Mouse (Mus musculus) megakaryocyte, adult 5-6 weeks (primary cell): ENCODE data around the gene Tcp1. TPM values are rescaled to one million over a fixed set of nuclear protein-coding genes. Genes with fewer than 3 reads are reported as not detected.
"Not testable (repeated sequence)": the region's sequence is repeated elsewhere in the genome, so short reads cannot be mapped to it uniquely, and the experiment has no call there.

Experiments used
- ATAC-seq: 2 replicates; pipeline ENCODE4 v1.8.0; 2016; ENCODE audit warnings: mild to moderate bottlenecking, inconsistent platforms; ENCODE audit not compliant: poor library complexity, severe bottlenecking
- total RNA-seq, 2 experiments: library from RNA; stranded (forward) in 1 of 2; stranded (reverse) in 1 of 2; fragments of 153-499, 151-499 nt in 1 of 2; fragments of 221-1000, 200-1000 nt in 1 of 2; gene quantifications; 2 replicates each; pipeline versions ENCODE4 v1.2.3 to v1.2.4; 2015 to 2017

Tcp1 gene
- total RNA-seq, 2 experiments from 2014 or later: 244 to 370 TPM

DNA sequence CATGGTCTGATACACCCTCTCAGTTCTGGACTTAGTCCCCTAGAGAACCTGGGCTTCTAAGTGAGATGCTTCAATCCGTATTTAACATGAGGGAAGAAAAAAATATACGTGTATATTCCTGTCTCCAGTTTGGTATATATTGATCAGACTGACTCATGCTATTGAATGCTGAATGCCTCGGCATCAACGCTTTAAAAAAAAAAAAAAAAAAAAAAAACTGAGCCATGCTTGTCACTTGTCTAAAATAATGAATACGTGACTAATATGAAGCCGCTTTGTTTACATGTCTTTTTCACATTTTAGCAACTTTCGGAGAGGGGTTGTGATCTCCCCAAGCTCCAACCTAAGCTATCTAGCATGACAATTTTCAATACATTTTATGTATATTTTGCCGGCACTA, 5.1 kb upstream of the Tcp1 start:
- no peak for ATAC-seq

GRCm38 (mm10) chr17:12915881-12916583, 531 bp downstream of the Tcp1 start, which contains the start of gene Mrpl18:
Gene Mrpl18 (minus strand): TSS chr17:12916345.
- peak; percentile 96 for ATAC-seq

GRCm38 (mm10) chr17:12916588-12917380, 1.3 kb downstream of the Tcp1 start:
- ATAC-seq: peak; percentile 25

DNA sequence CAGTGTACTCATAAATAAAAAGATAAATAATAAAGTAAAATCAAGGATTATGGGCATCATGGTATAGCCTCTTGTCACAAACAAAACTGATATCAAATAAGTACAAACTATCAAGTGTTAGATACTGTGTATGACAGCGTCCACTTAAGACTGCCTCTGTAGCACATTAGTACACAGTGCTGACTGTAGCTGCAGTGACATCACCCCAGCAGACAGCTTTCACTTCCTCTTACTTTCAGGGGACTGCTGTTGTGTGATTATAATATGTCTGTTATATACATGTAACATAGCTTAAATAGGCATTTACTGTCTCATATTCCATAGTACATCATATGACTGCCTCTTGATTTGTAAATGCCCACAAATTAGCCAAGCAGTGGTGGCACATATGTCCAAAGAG, 5.6 kb downstream of the Tcp1 start:
- peak; percentile 52 for ATAC-seq

GRCm38 (mm10) chr17:12925001-12925400, 9.5 kb downstream of the Tcp1 start:
- ATAC-seq: no peak

DNA sequence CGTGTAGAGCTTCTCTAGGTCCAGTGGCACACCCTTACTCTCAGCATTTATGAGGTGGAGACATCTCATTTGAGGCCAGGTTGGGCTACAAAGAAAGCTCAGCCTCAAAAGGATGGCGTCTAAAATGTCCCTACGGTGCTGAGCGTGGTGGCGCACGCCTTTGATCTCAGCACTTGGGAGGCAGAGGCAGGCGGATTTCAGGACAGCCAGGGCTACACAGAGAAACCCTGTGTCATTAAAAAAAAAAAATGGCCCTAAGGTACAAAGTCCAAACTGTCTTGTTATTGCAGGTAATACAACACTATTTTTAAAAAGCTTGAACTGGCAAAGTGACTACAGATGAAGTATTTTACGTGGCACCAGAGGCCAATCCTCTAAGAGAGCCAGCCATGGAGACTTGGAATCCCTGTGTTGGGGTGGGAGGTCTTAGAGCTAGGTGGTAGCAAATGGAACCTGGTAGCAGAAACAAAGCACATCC, 10.2 kb downstream of the Tcp1 start:
- no peak for ATAC-seq

DNA sequence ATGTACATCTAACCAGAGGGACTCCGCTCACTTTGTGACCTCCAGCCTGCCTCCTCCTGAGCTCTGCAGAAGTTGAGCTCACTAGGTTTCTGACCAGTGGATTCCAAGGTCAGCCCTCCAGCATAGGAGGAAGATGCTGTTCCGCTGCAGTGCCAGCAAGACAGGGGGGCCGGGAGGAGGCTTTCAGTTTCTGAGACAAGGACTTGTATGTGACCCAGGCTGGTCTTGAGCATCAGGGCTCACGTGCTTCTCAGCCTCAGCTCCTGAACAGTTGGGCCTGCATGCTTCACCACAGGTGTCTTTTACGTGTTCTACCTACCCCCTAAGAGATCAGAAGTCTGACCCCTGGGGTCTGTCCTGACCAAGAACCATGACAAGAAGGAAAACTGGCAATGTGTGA, 16.1 kb downstream of the Tcp1 start:
- ATAC-seq: not testable (repeated sequence)

- ATAC-seq: no peak
Measured at GRCm38 (mm10) chr17:12935719-12936118, 20.2 kb downstream of the Tcp1 start.

- no peak for ATAC-seq
Measured at GRCm38 (mm10) chr17:12937412-12937970, 22.0 kb downstream of the Tcp1 start.

GRCm38 (mm10) chr17:12938077-12938476, 22.6 kb downstream of the Tcp1 start:
- ATAC-seq: no peak

GRCm38 (mm10) chr17:12939377-12940148, 24.1 kb downstream of the Tcp1 start:
- peak; percentile 36 for ATAC-seq

DNA sequence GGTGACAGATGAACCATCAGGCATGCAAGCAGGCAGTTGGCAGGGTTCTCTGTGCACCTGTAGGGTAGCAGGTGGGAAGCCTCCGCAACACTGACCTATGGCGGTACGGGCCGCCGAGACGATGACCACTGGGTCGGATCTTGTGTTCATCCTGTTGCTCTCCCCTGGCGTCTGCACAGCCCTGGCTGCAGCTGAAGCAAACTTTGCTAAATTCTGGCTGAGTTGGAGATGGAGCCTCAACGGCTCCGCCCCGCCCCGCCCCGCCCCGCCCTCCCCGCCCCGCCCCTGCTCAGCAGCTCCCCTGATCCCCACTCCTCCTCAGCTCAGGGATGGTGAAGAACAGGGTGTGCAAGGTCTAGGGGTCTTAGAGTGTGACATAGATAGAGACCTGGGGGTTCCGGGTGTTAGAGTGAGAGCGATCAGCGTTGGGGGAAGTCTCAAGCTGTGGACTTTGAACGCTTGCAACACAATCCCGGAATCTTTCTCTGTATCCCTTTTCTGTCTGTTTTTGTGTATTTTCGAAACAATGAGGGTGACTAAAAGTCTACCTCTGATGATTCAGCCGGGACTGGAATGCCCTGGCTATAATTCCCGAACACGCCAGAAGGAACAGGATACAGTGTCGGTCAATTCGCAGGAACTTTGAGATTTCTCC, 24.8 kb downstream of the Tcp1 start, which contains the start of gene Acat3:
Gene Acat3 (minus strand): TSS at position 450 of the 655 bp plus-strand sequence.
- ATAC-seq: peak; percentile 55

- ATAC-seq: no peak
Measured at GRCm38 (mm10) chr17:12941543-12942260, 26.2 kb downstream of the Tcp1 start.

- no peak for ATAC-seq
Measured at GRCm38 (mm10) chr17:12942459-12943162, 27.1 kb downstream of the Tcp1 start.

GRCm38 (mm10) chr17:12949669-12950068, 34.2 kb downstream of the Tcp1 start:
- ATAC-seq: no peak

DNA sequence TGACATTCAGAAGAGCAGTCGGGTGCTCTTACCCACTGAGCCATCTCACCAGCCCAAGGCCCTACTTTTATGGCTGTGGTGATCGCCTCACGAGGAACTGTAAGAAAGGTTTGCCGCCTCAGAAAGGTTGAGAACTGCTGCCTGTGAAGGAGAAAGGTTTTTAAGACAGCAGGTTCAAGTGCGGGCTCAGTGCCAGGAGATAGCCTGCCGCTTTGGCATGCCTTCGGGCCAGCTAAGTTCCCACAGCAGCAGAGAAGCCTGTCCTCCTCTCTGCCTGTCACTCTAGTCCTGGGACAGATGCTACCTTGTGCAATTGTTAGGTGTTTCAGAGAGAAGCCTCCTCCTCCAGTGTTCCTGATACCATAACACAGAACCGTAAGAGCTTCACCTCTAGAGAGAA, 41.2 kb downstream of the Tcp1 start:
- no peak for ATAC-seq

GRCm38 (mm10) chr17:12959377-12959776, 43.9 kb downstream of the Tcp1 start:
- not testable (repeated sequence) for ATAC-seq

GRCm38 (mm10) chr17:12960331-12960873, 44.9 kb downstream of the Tcp1 start, which contains the start of gene Acat2:
Gene Acat2 (minus strand): TSS chr17:12960747.
- ATAC-seq: peak; percentile 96

DNA sequence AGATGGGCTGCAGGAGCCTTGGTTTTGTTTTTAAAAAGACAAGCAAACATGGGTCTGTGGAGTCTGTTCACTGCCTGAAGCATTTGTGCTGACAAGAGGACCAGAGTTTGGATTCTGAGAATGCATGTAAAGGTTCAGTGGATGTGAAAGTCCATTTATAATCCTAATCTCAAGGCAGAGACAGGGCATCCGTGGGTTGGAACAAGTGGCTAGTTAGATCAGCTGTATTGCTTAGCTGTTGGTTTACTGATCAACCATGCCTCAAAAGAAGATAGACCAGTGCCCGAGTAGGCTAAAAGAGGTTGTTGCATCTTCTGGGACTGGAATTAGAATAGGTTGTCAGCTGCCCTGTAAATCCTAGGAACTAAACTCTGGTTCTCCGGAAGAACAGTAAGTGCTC, 48.0 kb downstream of the Tcp1 start:
- ATAC-seq: no peak
